Mouse (Mus musculus): ENCODE measurements around the gene Slc9a4. TPM values are rescaled to one million over a fixed set of nuclear protein-coding genes. Genes with fewer than 3 reads are reported as not detected.

Gene Slc9a4
- polyA plus RNA-seq, 1 experiment from 2014 or later = 12.0 TPM

GRCm38 (mm10) chr1:40626954-40627353 is 47.1 kb downstream of the Slc9a4 start:
- Histone ChIP-seq H3K4me2 (ENCODE audit: low read depth, low read length) (no peak overlapping the region), H3K27ac (ENCODE audit: low read length) (no peak overlapping the region), H3K4me1 (ENCODE audit: control insufficient read depth, insufficient read depth, low read length) (no peaks in the 10 kb centered on the region), H3K36me3 (ENCODE audit: control insufficient read depth, insufficient read depth, low read length) (no peaks in the 10 kb centered on the region), H3K9ac (ENCODE audit: low read length) (no peak overlapping the region), H3K27me3 (ENCODE audit: control insufficient read depth, insufficient read depth, low read length) (no peaks in the 10 kb centered on the region), H3K4me3 (replicated peaks; ENCODE audit: low read length) (no peak overlapping the region), H3K9me3 (replicated peaks; ENCODE audit: control insufficient read depth, low read length) (no peaks in the 10 kb centered on the region)
- ATAC-seq (ENCODE audit: insufficient read depth, low FRiP score) = no peak

DNA sequence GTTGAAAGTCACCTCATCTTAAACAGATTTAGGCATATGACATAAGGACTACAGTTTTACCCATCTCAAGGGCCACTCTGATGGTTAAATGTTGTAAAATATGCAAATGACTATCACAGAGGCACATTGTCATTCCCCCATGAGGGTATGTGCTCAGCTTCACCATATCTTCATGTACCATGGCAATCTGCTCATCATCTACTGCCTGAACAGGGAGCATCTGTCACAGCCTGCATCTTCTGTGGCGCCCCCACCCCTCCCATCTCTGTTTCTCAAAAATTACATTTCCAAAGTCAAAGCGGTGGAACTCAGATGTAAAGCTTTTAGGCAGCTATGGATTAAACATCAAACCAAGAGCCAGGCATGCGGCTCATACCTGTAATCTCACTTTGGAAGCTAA is 48.6 kb downstream of the Slc9a4 start:
- no peak overlapping the region for H3K27ac ChIP-seq (ENCODE audit: low read length)
- H3K9ac ChIP-seq (ENCODE audit: low read length) = no peak overlapping the region
- H3K27me3 ChIP-seq (ENCODE audit: control insufficient read depth, insufficient read depth, low read length) = no peaks in the 10 kb centered on the region
- H3K4me3 ChIP-seq (replicated peaks; ENCODE audit: low read length) = no peak overlapping the region
- H3K4me2 ChIP-seq (ENCODE audit: low read depth, low read length) = no peak overlapping the region
- H3K36me3 ChIP-seq (ENCODE audit: control insufficient read depth, insufficient read depth, low read length) = no peaks in the 10 kb centered on the region
- H3K9me3 ChIP-seq (replicated peaks; ENCODE audit: control insufficient read depth, low read length) = no peaks in the 10 kb centered on the region
- no peaks in the 10 kb centered on the region for H3K4me1 ChIP-seq (ENCODE audit: control insufficient read depth, insufficient read depth, low read length)
- 88% methylated on average over 3 of the region's 3 CpGs for WGBS
- ATAC-seq (ENCODE audit: insufficient read depth, low FRiP score) = no peak

GRCm38 (mm10) chr1:40632407-40633062 is 52.7 kb downstream of the Slc9a4 start:
- H3K4me2 ChIP-seq (ENCODE audit: low read depth, low read length) = no peak overlapping the region
- no peaks in the 10 kb centered on the region for H3K4me1 ChIP-seq (ENCODE audit: control insufficient read depth, insufficient read depth, low read length)
- peak; percentile 77 for ATAC-seq (ENCODE audit: insufficient read depth, low FRiP score)
- H3K27ac ChIP-seq (ENCODE audit: low read length) = peak overlapping the region; percentile 45; the same call in 1 of the 2 replicates
- H3K9me3 ChIP-seq (replicated peaks; ENCODE audit: control insufficient read depth, low read length) = no peaks in the 10 kb centered on the region
- H3K27me3 ChIP-seq (ENCODE audit: control insufficient read depth, insufficient read depth, low read length) = no peaks in the 10 kb centered on the region
- no peak overlapping the region for H3K9ac ChIP-seq (ENCODE audit: low read length)
- WGBS = 50% methylated on average over 2 of the region's 2 CpGs
- H3K36me3 ChIP-seq (ENCODE audit: control insufficient read depth, insufficient read depth, low read length) = no peaks in the 10 kb centered on the region
- H3K4me3 ChIP-seq (replicated peaks; ENCODE audit: low read length) = no peak overlapping the region

GRCm38 (mm10) chr1:40634608-40635007 is 54.7 kb downstream of the Slc9a4 start:
- no peak for ATAC-seq (ENCODE audit: insufficient read depth, low FRiP score)
- Histone ChIP-seq H3K27ac (ENCODE audit: low read length) (no peak overlapping the region), H3K4me3 (replicated peaks; ENCODE audit: low read length) (no peak overlapping the region)

GRCm38 (mm10) chr1:40648234-40648633 is 68.4 kb downstream of the Slc9a4 start:
- H3K27me3 ChIP-seq (ENCODE audit: control insufficient read depth, insufficient read depth, low read length) = no peaks in the 10 kb centered on the region
- no peak overlapping the region for H3K4me3 ChIP-seq (replicated peaks; ENCODE audit: low read length)
- H3K9me3 ChIP-seq (replicated peaks; ENCODE audit: control insufficient read depth, low read length) = no peaks in the 10 kb centered on the region
- ATAC-seq (ENCODE audit: insufficient read depth, low FRiP score) = no peak; the same call in 1 of the 2 replicates
- no peak overlapping the region for H3K4me2 ChIP-seq (ENCODE audit: low read depth, low read length)
- no peaks in the 10 kb centered on the region for H3K4me1 ChIP-seq (ENCODE audit: control insufficient read depth, insufficient read depth, low read length)
- no peaks in the 10 kb centered on the region for H3K36me3 ChIP-seq (ENCODE audit: control insufficient read depth, insufficient read depth, low read length)
- no peak overlapping the region for H3K9ac ChIP-seq (ENCODE audit: low read length)
- WGBS = 58% methylated on average over 2 of the region's 2 CpGs
- no peak overlapping the region for H3K27ac ChIP-seq (ENCODE audit: low read length)

More at GRCm38 (mm10) chr1:40634608-40635007, 54.7 kb downstream of the Slc9a4 start:
- 72% methylated on average over 4 of the region's 4 CpGs for WGBS
- no peaks in the 10 kb centered on the region for H3K4me1 ChIP-seq (ENCODE audit: control insufficient read depth, insufficient read depth, low read length)
- no peaks in the 10 kb centered on the region for H3K27me3 ChIP-seq (ENCODE audit: control insufficient read depth, insufficient read depth, low read length)
- no peaks in the 10 kb centered on the region for H3K9me3 ChIP-seq (replicated peaks; ENCODE audit: control insufficient read depth, low read length)
- no peak overlapping the region for H3K4me2 ChIP-seq (ENCODE audit: low read depth, low read length)
- H3K36me3 ChIP-seq (ENCODE audit: control insufficient read depth, insufficient read depth, low read length) = no peaks in the 10 kb centered on the region
- H3K9ac ChIP-seq (ENCODE audit: low read length) = no peak overlapping the region

DNA sequence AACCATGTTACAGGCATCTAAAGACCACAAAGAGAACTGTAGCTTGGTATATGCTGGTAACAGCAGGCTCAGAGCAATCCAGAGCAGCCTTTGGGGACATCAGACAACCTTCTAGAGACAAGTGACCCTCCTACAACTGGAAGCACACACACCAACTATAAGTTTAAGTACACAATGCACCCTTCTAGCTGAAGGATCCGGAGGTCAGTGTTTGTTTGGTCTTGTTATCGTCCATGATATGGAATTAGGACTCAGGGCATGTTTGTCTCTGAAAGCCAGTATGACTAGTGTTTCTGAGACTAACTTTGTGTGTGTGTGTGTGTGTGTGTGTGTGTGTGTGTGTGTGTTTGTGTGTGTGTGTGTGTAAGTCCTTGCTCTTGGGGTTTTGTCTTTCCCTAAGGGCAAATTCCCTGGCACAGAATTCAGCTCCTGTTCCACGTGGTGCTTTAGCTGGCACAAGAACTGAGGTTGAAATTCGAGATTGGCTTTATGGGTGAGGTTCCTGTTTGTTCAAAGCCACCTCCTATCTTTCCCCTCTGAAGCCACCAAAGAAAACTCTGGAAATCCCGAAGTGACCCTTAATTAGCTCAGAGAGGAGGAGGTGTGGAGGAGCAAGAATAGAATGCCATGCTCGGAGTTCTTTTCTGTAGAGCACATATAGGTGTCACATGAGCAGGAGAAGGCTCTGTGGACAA is 71.1 kb downstream of the Slc9a4 start:
- no peak overlapping the region for H3K9ac ChIP-seq (ENCODE audit: low read length)
- no peaks in the 10 kb centered on the region for H3K4me1 ChIP-seq (ENCODE audit: control insufficient read depth, insufficient read depth, low read length)
- no peaks in the 10 kb centered on the region for H3K9me3 ChIP-seq (replicated peaks; ENCODE audit: control insufficient read depth, low read length)
- H3K27me3 ChIP-seq (ENCODE audit: control insufficient read depth, insufficient read depth, low read length) = no peaks in the 10 kb centered on the region
- H3K4me2 ChIP-seq (ENCODE audit: low read depth, low read length) = no peak overlapping the region
- 41% methylated on average over 6 of the region's 6 CpGs for WGBS
- ATAC-seq (ENCODE audit: insufficient read depth, low FRiP score) = peak; percentile 77; the same call in 1 of the 2 replicates
- H3K27ac ChIP-seq (ENCODE audit: low read length) = peak overlapping the region; percentile 25; the same call in 1 of the 2 replicates
- H3K4me3 ChIP-seq (replicated peaks; ENCODE audit: low read length) = no peak overlapping the region
- no peaks in the 10 kb centered on the region for H3K36me3 ChIP-seq (ENCODE audit: control insufficient read depth, insufficient read depth, low read length)

- no peak overlapping the region for H3K4me2 ChIP-seq (ENCODE audit: low read depth, low read length)
- peak; percentile 85; the same call in 1 of the 2 replicates for ATAC-seq (ENCODE audit: insufficient read depth, low FRiP score)
- no peaks in the 10 kb centered on the region for H3K9me3 ChIP-seq (replicated peaks; ENCODE audit: control insufficient read depth, low read length)
- no peaks in the 10 kb centered on the region for H3K36me3 ChIP-seq (ENCODE audit: control insufficient read depth, insufficient read depth, low read length)
- no peak overlapping the region for H3K4me3 ChIP-seq (replicated peaks; ENCODE audit: low read length)
- peak overlapping the region; percentile 78 for H3K27ac ChIP-seq (ENCODE audit: low read length)
- no peak overlapping the region for H3K9ac ChIP-seq (ENCODE audit: low read length)
- WGBS = 59% methylated on average over 4 of the region's 4 CpGs
- H3K27me3 ChIP-seq (ENCODE audit: control insufficient read depth, insufficient read depth, low read length) = no peaks in the 10 kb centered on the region
- H3K4me1 ChIP-seq (ENCODE audit: control insufficient read depth, insufficient read depth, low read length) = peaks cover 4% of the 10 kb centered on the region
Observed at GRCm38 (mm10) chr1:40657035-40657434, 77.2 kb downstream of the Slc9a4 start.

GRCm38 (mm10) chr1:40657978-40658496 is 78.2 kb downstream of the Slc9a4 start:
- WGBS = 47% methylated on average over 8 of the region's 8 CpGs
- H3K36me3 ChIP-seq (ENCODE audit: control insufficient read depth, insufficient read depth, low read length) = no peaks in the 10 kb centered on the region
- no peak overlapping the region; the same call in 1 of the 2 replicates for H3K27ac ChIP-seq (ENCODE audit: low read length)
- ATAC-seq (ENCODE audit: insufficient read depth, low FRiP score) = peak; percentile 39; the same call in 1 of the 2 replicates
- no peak overlapping the region for H3K9ac ChIP-seq (ENCODE audit: low read length)
- peaks cover 4% of the 10 kb centered on the region for H3K4me1 ChIP-seq (ENCODE audit: control insufficient read depth, insufficient read depth, low read length)
- H3K9me3 ChIP-seq (replicated peaks; ENCODE audit: control insufficient read depth, low read length) = no peaks in the 10 kb centered on the region
- no peak overlapping the region for H3K4me3 ChIP-seq (replicated peaks; ENCODE audit: low read length)
- H3K4me2 ChIP-seq (ENCODE audit: low read depth, low read length) = no peak overlapping the region
- no peaks in the 10 kb centered on the region for H3K27me3 ChIP-seq (ENCODE audit: control insufficient read depth, insufficient read depth, low read length)

DNA sequence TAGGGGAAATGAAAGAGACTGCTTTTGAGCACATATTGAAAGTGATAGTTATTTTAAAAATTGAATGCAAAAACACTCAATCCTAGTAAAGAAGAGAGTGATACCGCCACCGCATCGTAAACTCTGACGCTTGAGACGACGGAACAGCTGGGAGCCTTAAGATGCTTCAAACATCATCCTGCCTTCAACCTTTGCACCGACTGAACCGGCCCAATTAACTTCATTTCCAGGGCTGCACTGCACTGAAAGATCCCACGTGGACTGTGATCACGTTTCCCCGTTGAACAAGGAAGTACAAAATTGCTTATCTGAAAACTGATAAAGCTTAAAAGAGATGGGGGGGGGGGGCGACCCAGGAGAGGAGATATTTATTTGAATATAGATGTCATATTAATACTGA is 79.1 kb downstream of the Slc9a4 start:
- 27% methylated on average over 12 of the region's 12 CpGs for WGBS
- no peak for ATAC-seq (ENCODE audit: insufficient read depth, low FRiP score)
- Histone ChIP-seq H3K4me2 (ENCODE audit: low read depth, low read length) (peak overlapping the region; percentile 42), H3K27me3 (ENCODE audit: control insufficient read depth, insufficient read depth, low read length) (no peaks in the 10 kb centered on the region), H3K4me1 (ENCODE audit: control insufficient read depth, insufficient read depth, low read length) (peaks cover 4% of the 10 kb centered on the region), H3K9me3 (replicated peaks; ENCODE audit: control insufficient read depth, low read length) (no peaks in the 10 kb centered on the region), H3K4me3 (replicated peaks; ENCODE audit: low read length) (no peak overlapping the region), H3K9ac (ENCODE audit: low read length) (no peak overlapping the region), H3K27ac (ENCODE audit: low read length) (no peak overlapping the region; the same call in 1 of the 2 replicates), H3K36me3 (ENCODE audit: control insufficient read depth, insufficient read depth, low read length) (no peaks in the 10 kb centered on the region)
